Mouse (Mus musculus) thymus, adult 2 months (tissue): ENCODE measurements around the gene Stk25.

Experiments used
- CTCF ChIP-seq: fragments of 200-500 bp; IDR thresholded peaks from 2 replicates; pipeline ENCODE4 v1.5.1; 2012; ENCODE audit warnings: mild to moderate bottlenecking, control low read depth, low read length, moderate library complexity, borderline replicate concordance; ENCODE audit not compliant: control insufficient read depth, poor library complexity, insufficient read depth; ENCODE audit errors: extremely low read depth
- POLR2A ChIP-seq: fragments of 200-500 bp; IDR thresholded peaks from 2 replicates; pipeline ENCODE4 v1.6.1; 2012; ENCODE audit warnings: mild to moderate bottlenecking, low read length, control low read depth, moderate library complexity; ENCODE audit not compliant: control insufficient read depth, poor library complexity, insufficient read depth; ENCODE audit errors: extremely low read depth

GRCm38 (mm10) chr1:93699159-93699558, 40.7 kb upstream of the Stk25 start:
- TF ChIP-seq POLR2A (no peak), CTCF (no peak)
